Mouse (Mus musculus) hindbrain, postnatal 0 days (tissue): Measurements from ENCODE around the gene Tecr. TPM values are rescaled to one million over a fixed set of nuclear protein-coding genes. Genes with fewer than 3 reads are reported as not detected.

Experiments
- ATAC-seq: fragments of 200-750 bp; cut with Nextera tagmentation; 2 replicates; pipeline ENCODE4 v1.8.0; 2017; ENCODE audit warnings: mild to moderate bottlenecking, moderate TSS enrichment, moderate library complexity
- DNase-seq: peaks from one replicate; pipeline ENCODE4 v3.0.0-alpha.2; 2015; ENCODE audit warnings: low spot score
- H3K27ac ChIP-seq: fragments of 300-500 bp; sonication (generic); 2 replicates; pipeline ENCODE4 v1.5.1; 2014; ENCODE audit warnings: mild to moderate bottlenecking
- H3K27me3 ChIP-seq: fragments of 300-500 bp; sonication (generic); 2 replicates; pipeline ENCODE4 v1.6.1; 2014; ENCODE audit warnings: low read length, mixed read lengths; ENCODE audit not compliant: insufficient read depth
- H3K36me3 ChIP-seq: fragments of 300-500 bp; sonication (generic); 2 replicates; pipeline ENCODE4 v1.6.1; 2014; ENCODE audit warnings: low read length, mixed read lengths; ENCODE audit not compliant: insufficient read depth
- H3K4me1 ChIP-seq: fragments of 300-500 bp; sonication (generic); 2 replicates; pipeline ENCODE4 v1.6.1; 2014; ENCODE audit warnings: antibody characterized with exemption, low read length, mixed read lengths; ENCODE audit not compliant: insufficient read depth
- H3K4me2 ChIP-seq: fragments of 300-500 bp; sonication (generic); 2 replicates; pipeline ENCODE4 v1.6.1; 2014; ENCODE audit warnings: low read depth, mild to moderate bottlenecking, low read length, moderate library complexity, mixed read lengths
- H3K4me3 ChIP-seq: fragments of 300-500 bp; sonication (generic); 2 replicates; pipeline ENCODE4 v1.5.1; 2014; ENCODE audit warnings: low read length
- H3K9ac ChIP-seq: fragments of 300-500 bp; sonication (generic); replicated peaks from 2 replicates; pipeline ENCODE4 v1.6.1; 2014; ENCODE audit warnings: mild to moderate bottlenecking, low read length, moderate library complexity, mixed read lengths
- H3K9me3 ChIP-seq: fragments of 300-500 bp; sonication (generic); 2 replicates; pipeline ENCODE4 v1.6.1; 2016; ENCODE audit warnings: low read length, mixed read lengths
- CTCF ChIP-seq: IDR thresholded peaks from 2 replicates; pipeline ENCODE4 v1.5.1; 2016; ENCODE audit warnings: antibody characterized with exemption, control low read depth, low read depth
- WGBS: fragments of 180-500 bp; shearing (Covaris S2); extraction: QIAGEN DNeasy Blood & Tissue Kit; methylation state at CpG from one replicate; pipeline ENCODE4 v1.1.7; 2014; 5-methylcytosine and 5-hydroxymethylcytosine counted together
- polyA plus RNA-seq: library from polyadenylated mRNA; unstranded; fragments of >200 nt; fragmentation: Nextera tagmentation; extraction: Ambion mirVana; gene quantifications from 2 replicates; pipeline ENCODE4 v1.2.1, GENCODE M21; 2015
- total RNA-seq: library from RNA; depleted of rRNA; stranded (reverse); fragments of >200 nt; gene quantifications from 2 replicates; pipeline ENCODE4 v1.2.3, GENCODE M21; 2014

Tecr gene
- total and polyA plus RNA-seq, 2 experiments from 2014 or later, result 1,409 to 1,625 TPM

- TF ChIP-seq CTCF, result no peak
- 0 out of 2 replicates have a peak overlapping the region, but pooled peaks have one; percentile 82 for H3K9ac ChIP-seq
- no peak for DNase-seq
- H3K4me1 ChIP-seq, result peaks cover 12% of the 10 kb centered on the region
- no peak overlapping the region for H3K27ac ChIP-seq
- no peak overlapping the region for H3K4me3 ChIP-seq
- peak overlapping the region; percentile 96 for H3K4me2 ChIP-seq
- WGBS, result 78% methylated on average over 5 of the region's 5 CpGs
- ATAC-seq, result no peak
- H3K9me3 ChIP-seq, result no peaks in the 10 kb centered on the region
- H3K36me3 ChIP-seq, result peaks cover 32% of the 10 kb centered on the region
- no peaks in the 10 kb centered on the region for H3K27me3 ChIP-seq
Measured at GRCm38 (mm10) chr8:83568128-83568527, 39.6 kb downstream of the Tecr start.

DNA sequence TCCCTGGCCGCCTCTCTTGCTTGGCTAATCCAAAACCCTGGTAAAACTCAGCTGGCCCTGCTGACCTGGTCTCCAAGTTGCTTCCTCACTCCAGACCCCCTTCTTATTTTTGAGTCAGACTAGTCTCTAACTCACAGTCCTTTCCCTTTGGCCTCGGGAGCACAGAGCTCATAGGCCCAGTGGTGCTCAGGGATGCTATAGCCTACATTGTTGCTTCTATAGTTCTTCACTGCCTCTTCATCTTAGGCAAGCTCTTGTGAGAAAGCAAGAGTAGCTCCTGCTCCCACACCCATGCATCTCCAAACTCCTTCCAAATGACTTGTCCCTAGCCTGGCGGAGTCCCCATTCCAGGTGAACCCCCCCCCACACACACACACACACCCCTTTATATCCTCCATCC, 40.1 kb downstream of the Tecr start:
- peak overlapping the region; percentile 87; the same call in 1 of the 2 replicates for H3K27ac ChIP-seq
- WGBS, result 59% methylated on average over 3 of the region's 3 CpGs

DNA sequence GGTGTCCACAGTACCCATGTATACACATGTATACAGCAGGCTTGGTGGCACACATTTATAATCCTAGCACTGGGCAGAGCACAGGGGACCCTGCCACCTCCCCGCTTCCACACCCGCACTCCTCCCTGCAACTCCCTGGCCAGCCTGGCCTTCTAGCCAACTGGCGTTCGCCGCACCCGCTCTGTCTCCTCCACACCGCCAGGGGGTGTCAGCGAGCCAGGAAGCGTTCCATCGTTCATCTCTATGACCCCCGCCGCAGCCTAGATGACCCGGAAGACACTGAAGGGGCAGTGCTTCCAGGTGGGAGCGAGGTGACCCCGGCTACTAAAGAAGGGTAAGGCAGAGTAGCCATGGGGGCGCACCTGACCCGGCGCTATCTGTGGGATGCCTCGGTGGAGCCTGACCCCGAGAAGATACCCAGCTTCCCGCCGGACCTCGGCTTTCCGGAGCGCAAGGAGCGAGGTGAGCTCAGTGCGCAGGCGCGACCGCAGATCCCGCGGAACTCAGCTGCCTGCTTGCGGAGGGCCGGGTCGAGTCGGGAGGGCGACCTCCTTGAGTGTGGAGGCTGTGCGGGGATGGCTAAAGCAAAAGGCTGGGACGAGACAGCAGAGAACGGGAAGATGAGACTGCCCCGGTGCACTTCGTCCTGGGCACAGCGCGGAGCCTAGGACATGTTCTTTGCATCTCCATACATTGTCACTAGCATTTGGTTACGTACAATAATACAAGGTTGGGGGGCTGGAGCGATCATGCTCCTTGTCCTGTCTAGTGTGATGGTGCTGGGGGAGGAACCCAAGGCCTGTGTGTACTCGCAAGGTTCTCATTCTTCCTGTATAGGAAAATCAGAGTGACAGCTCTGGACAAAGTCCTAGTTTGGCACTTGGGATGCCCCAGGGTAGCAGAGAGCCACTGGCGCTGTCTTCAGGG, 41.0 kb downstream of the Tecr start, which contains the start of gene Ndufb7:
TSS of gene Ndufb7 (plus strand) at position 203 of the 927 bp plus-strand sequence.
- Histone ChIP-seq H3K27ac (peak within 1 kb of the TSS; percentile 87), H3K4me3 (peak within 1 kb of the TSS; percentile 80), H3K36me3 (peaks cover 18% of the 10 kb centered on the region; the same call in 1 of the 2 replicates), H3K9ac (peak within 1 kb of the TSS; percentile 82), H3K4me2 (peak within 1 kb of the TSS; percentile 96), H3K4me1 (peaks cover 12% of the 10 kb centered on the region), H3K27me3 (no peaks in the 10 kb centered on the region), H3K9me3 (no peaks in the 10 kb centered on the region)
- peak; percentile 95 for DNase-seq
- ATAC-seq, result peak; percentile 91
- WGBS, result under 1% methylated on average over 48 of the region's 48 CpGs
- peak; percentile 100 for TF ChIP-seq CTCF

More for the DNA sequence above, 40.1 kb downstream of the Tecr start:
- peaks cover 12% of the 10 kb centered on the region for H3K4me1 ChIP-seq
- no peak for TF ChIP-seq CTCF
- ATAC-seq (no peak), DNase-seq (no peak)
- peaks cover 27% of the 10 kb centered on the region for H3K36me3 ChIP-seq
- H3K9ac ChIP-seq, result peak overlapping the region; percentile 82
- no peaks in the 10 kb centered on the region for H3K27me3 ChIP-seq
- H3K4me3 ChIP-seq, result peak overlapping the region; percentile 80
- no peaks in the 10 kb centered on the region for H3K9me3 ChIP-seq
- peak overlapping the region; percentile 96 for H3K4me2 ChIP-seq

DNA sequence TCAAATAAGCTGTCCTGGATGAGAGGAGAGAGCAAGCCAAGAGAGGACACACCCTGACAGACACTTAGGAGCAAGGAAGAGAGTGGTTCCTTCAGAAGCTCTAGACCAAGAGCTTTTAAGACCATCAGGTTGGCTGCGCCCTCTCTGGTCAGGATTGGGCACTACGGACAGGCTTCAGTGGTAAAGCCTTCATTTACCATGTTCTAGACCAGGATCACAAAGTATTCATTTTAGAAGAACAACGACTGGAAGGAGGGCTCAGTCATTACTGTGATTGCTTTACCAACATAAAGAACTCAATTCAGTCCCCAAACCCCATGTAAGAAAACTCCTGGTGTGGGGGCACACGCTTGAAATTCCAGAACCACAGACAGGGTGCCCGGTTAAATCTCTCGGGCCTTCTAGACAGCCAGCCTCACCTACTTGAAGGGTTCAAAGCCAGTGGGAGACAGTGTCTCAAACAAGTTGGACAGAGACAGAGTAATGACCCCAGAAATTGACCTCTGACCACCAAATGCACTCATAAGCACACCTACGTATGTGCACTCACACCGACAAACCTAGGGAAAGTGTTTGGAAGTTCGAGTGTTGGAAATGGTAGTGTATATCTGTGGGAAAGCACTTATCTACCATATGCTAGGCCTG, 41.9 kb downstream of the Tecr start:
- no peak for TF ChIP-seq CTCF
- ATAC-seq (peak; percentile 3; the same call in 1 of the 2 replicates), DNase-seq (no peak)
- no peaks in the 10 kb centered on the region for H3K27me3 ChIP-seq
- 0 out of 2 replicates have a peak overlapping the region, but pooled peaks have one; percentile 87 for H3K27ac ChIP-seq
- 0 out of 2 replicates have a peak, but pooled peaks cover 10% of the 10 kb centered on the region for H3K36me3 ChIP-seq
- WGBS, result 76% methylated on average over 9 of the region's 9 CpGs
- H3K9me3 ChIP-seq, result no peaks in the 10 kb centered on the region
- H3K9ac ChIP-seq, result no peak overlapping the region
- H3K4me1 ChIP-seq, result peaks cover 12% of the 10 kb centered on the region
- H3K4me2 ChIP-seq, result peak overlapping the region; percentile 96; the same call in 1 of the 2 replicates
- no peak overlapping the region for H3K4me3 ChIP-seq

GRCm38 (mm10) chr8:83563246-83563645, 44.5 kb downstream of the Tecr start:
- H3K4me3 ChIP-seq, result no peak overlapping the region
- DNase-seq (no peak), ATAC-seq (no peak)
- peaks cover 12% of the 10 kb centered on the region for H3K4me1 ChIP-seq
- no peak overlapping the region for H3K4me2 ChIP-seq
- H3K27ac ChIP-seq, result no peak overlapping the region
- TF ChIP-seq CTCF, result no peak
- H3K27me3 ChIP-seq, result no peaks in the 10 kb centered on the region
- WGBS, result 73% methylated on average over 4 of the region's 4 CpGs
- no peak overlapping the region for H3K9ac ChIP-seq
- no peaks in the 10 kb centered on the region for H3K36me3 ChIP-seq
- no peaks in the 10 kb centered on the region for H3K9me3 ChIP-seq

GRCm38 (mm10) chr8:83562669-83563068, 45.1 kb downstream of the Tecr start:
- no peak for DNase-seq
- H3K4me1 ChIP-seq, result peaks cover 6% of the 10 kb centered on the region
- no peak for ATAC-seq
- H3K9me3 ChIP-seq, result no peaks in the 10 kb centered on the region
- H3K36me3 ChIP-seq, result no peaks in the 10 kb centered on the region
- no peak overlapping the region for H3K4me2 ChIP-seq
- no peak overlapping the region for H3K9ac ChIP-seq
- H3K4me3 ChIP-seq, result no peak overlapping the region
- H3K27me3 ChIP-seq, result no peaks in the 10 kb centered on the region
- WGBS, result 68% methylated on average over 3 of the region's 3 CpGs
- TF ChIP-seq CTCF, result no peak
- H3K27ac ChIP-seq, result no peak overlapping the region
